Mouse (Mus musculus) common myeloid progenitor, adult 5-6 weeks (primary cell): ENCODE measurements around the gene Inpp5f. TPM values are rescaled to one million over a fixed set of nuclear protein-coding genes. Genes with fewer than 3 reads are reported as not detected.
"Not testable (repeated sequence)": the region's sequence is repeated elsewhere in the genome, so short reads cannot be mapped to it uniquely, and the experiment has no call there.

Source experiments
- ATAC-seq: replicated peaks from 2 replicates; pipeline ENCODE4 v1.8.0; 2016; ENCODE audit warnings: low read depth, mild to moderate bottlenecking, moderate TSS enrichment, inconsistent platforms; ENCODE audit not compliant: poor library complexity, severe bottlenecking
- total RNA-seq: library from RNA; stranded (forward); fragments of 200-1000, 187-1606 nt; gene quantifications from 2 replicates; pipeline ENCODE4 v1.2.3, GENCODE M21; 2017

Inpp5f gene
- total RNA-seq, 1 experiment from 2014 or later, result 10.2 TPM

- no peak for ATAC-seq
Observed at GRCm38 (mm10) chr7:128592118-128592935, 18.8 kb upstream of the Inpp5f start.

- no peak for ATAC-seq
Observed at GRCm38 (mm10) chr7:128592936-128593241, 18.2 kb upstream of the Inpp5f start.

GRCm38 (mm10) chr7:128596274-128596673, 14.9 kb upstream of the Inpp5f start:
- no peak for ATAC-seq

- ATAC-seq, result no peak
Observed at GRCm38 (mm10) chr7:128599072-128599471, 12.1 kb upstream of the Inpp5f start.

- ATAC-seq, result no peak
Observed at GRCm38 (mm10) chr7:128601826-128602225, 9.3 kb upstream of the Inpp5f start.

- ATAC-seq, result not testable (repeated sequence)
Observed at GRCm38 (mm10) chr7:128609936-128610335, 1.2 kb upstream of the Inpp5f start.

GRCm38 (mm10) chr7:128610490-128610889, 638 bp upstream of the Inpp5f start:
- ATAC-seq, result no peak

- peak; percentile 19 for ATAC-seq
Observed at GRCm38 (mm10) chr7:128611799-128612411, 777 bp downstream of the Inpp5f start.

GRCm38 (mm10) chr7:128612521-128613181, 1.5 kb downstream of the Inpp5f start:
- no peak for ATAC-seq

GRCm38 (mm10) chr7:128613578-128613977, 2.5 kb downstream of the Inpp5f start:
- ATAC-seq, result no peak

GRCm38 (mm10) chr7:128617587-128617986, 6.5 kb downstream of the Inpp5f start:
- no peak for ATAC-seq

GRCm38 (mm10) chr7:128620178-128620577, 9.1 kb downstream of the Inpp5f start:
- ATAC-seq, result no peak

GRCm38 (mm10) chr7:128622266-128622961, 11.3 kb downstream of the Inpp5f start:
- peak; percentile 85 for ATAC-seq

GRCm38 (mm10) chr7:128622994-128623393, 11.9 kb downstream of the Inpp5f start:
- no peak for ATAC-seq

- no peak for ATAC-seq
Observed at GRCm38 (mm10) chr7:128625382-128625781, 14.3 kb downstream of the Inpp5f start.

- ATAC-seq, result no peak
Observed at GRCm38 (mm10) chr7:128626601-128627000, 15.5 kb downstream of the Inpp5f start.

GRCm38 (mm10) chr7:128627251-128627650, 16.1 kb downstream of the Inpp5f start:
- ATAC-seq, result no peak

- no peak for ATAC-seq
Observed at GRCm38 (mm10) chr7:128627723-128628122, 16.6 kb downstream of the Inpp5f start.

- ATAC-seq, result peak; percentile 79
Observed at GRCm38 (mm10) chr7:128633156-128633555, 22.0 kb downstream of the Inpp5f start.

GRCm38 (mm10) chr7:128639925-128640485, 28.9 kb downstream of the Inpp5f start:
- no peak for ATAC-seq
